Mouse (Mus musculus) kidney, embryonic 14.5 days (tissue): ENCODE measurements around the gene Ret. TPM values are rescaled to one million over a fixed set of nuclear protein-coding genes. Genes with fewer than 3 reads are reported as not detected.

ENCODE experiments used
- ATAC-seq: fragments of 200-750 bp; cut with Nextera tagmentation; 2 replicates; pipeline ENCODE4 v1.8.0; 2017; ENCODE audit warnings: moderate number of reproducible peaks, mild to moderate bottlenecking, moderate TSS enrichment, moderate library complexity; ENCODE audit not compliant: low FRiP score, low TSS enrichment
- H3K27ac ChIP-seq: fragments of 300-500 bp; sonication (generic); 2 replicates; pipeline ENCODE4 v1.5.1; 2014; ENCODE audit warnings: low read depth, mild to moderate bottlenecking, low read length, moderate library complexity, mixed read lengths
- H3K27me3 ChIP-seq: fragments of 300-500 bp; sonication (generic); 2 replicates; pipeline ENCODE4 v1.6.1; 2014; ENCODE audit warnings: mild to moderate bottlenecking, low read length; ENCODE audit not compliant: control insufficient read depth, insufficient read depth
- H3K36me3 ChIP-seq: fragments of 300-500 bp; sonication (generic); 2 replicates; pipeline ENCODE4 v1.6.1; 2014; ENCODE audit warnings: low read length, mixed read lengths; ENCODE audit not compliant: control insufficient read depth, insufficient read depth
- H3K4me1 ChIP-seq: fragments of 300-500 bp; sonication (generic); 2 replicates; pipeline ENCODE4 v1.6.1; 2014; ENCODE audit warnings: low read length, mixed read lengths; ENCODE audit not compliant: control insufficient read depth, insufficient read depth
- H3K4me2 ChIP-seq: fragments of 300-500 bp; sonication (generic); replicated peaks from 2 replicates; pipeline ENCODE4 v1.6.1; 2014; ENCODE audit warnings: low read depth, mild to moderate bottlenecking, low read length
- H3K4me3 ChIP-seq: fragments of 300-500 bp; sonication (generic); 2 replicates; pipeline ENCODE4 v1.5.1; 2014; ENCODE audit warnings: mild to moderate bottlenecking, low read length
- H3K9ac ChIP-seq: fragments of 300-500 bp; sonication (generic); 2 replicates; pipeline ENCODE4 v1.6.1; 2014; ENCODE audit warnings: low read depth, mild to moderate bottlenecking, low read length, moderate library complexity
- H3K9me3 ChIP-seq: fragments of 300-500 bp; sonication (generic); 2 replicates; pipeline ENCODE4 v1.6.1; 2016; ENCODE audit warnings: low read length; ENCODE audit not compliant: control insufficient read depth
- WGBS: fragments of 180-500 bp; shearing (Covaris S2); extraction: QIAGEN DNeasy Blood & Tissue Kit; methylation state at CpG from one replicate; pipeline ENCODE4 v1.1.7; 2014; 5-methylcytosine and 5-hydroxymethylcytosine counted together
- polyA plus RNA-seq: library from polyadenylated mRNA; unstranded; fragments of >200 nt; fragmentation: Nextera tagmentation; extraction: Ambion mirVana; gene quantifications from 2 replicates; pipeline ENCODE4 v1.2.1, GENCODE M21; 2014

The Ret gene
- polyA plus RNA-seq, 1 experiment from 2014 or later, result 20.6 TPM

GRCm38 (mm10) chr6:118165516-118165915 is 32.0 kb downstream of the Ret start:
- Histone ChIP-seq H3K9me3 (no peaks in the 10 kb centered on the region), H3K4me1 (no peaks in the 10 kb centered on the region), H3K36me3 (no peaks in the 10 kb centered on the region), H3K4me2 (no peak overlapping the region), H3K27me3 (no peaks in the 10 kb centered on the region), H3K27ac (no peak overlapping the region), H3K4me3 (no peak overlapping the region), H3K9ac (no peak overlapping the region)
- no peak for ATAC-seq
- WGBS, result 94% methylated on average over 1 of the region's 1 CpGs

GRCm38 (mm10) chr6:118164691-118165090 is 32.8 kb downstream of the Ret start:
- H3K4me3 ChIP-seq, result no peak overlapping the region
- H3K27ac ChIP-seq, result no peak overlapping the region
- no peaks in the 10 kb centered on the region for H3K9me3 ChIP-seq
- ATAC-seq, result no peak
- WGBS, result 69% methylated on average over 8 of the region's 8 CpGs
- no peak overlapping the region for H3K9ac ChIP-seq
- no peaks in the 10 kb centered on the region for H3K4me1 ChIP-seq
- H3K36me3 ChIP-seq, result no peaks in the 10 kb centered on the region
- no peaks in the 10 kb centered on the region for H3K27me3 ChIP-seq
- no peak overlapping the region for H3K4me2 ChIP-seq

GRCm38 (mm10) chr6:118163086-118163485 is 34.4 kb downstream of the Ret start:
- no peak overlapping the region for H3K9ac ChIP-seq
- H3K27me3 ChIP-seq, result no peaks in the 10 kb centered on the region
- WGBS, result 89% methylated on average over 2 of the region's 2 CpGs
- H3K27ac ChIP-seq, result no peak overlapping the region
- H3K9me3 ChIP-seq, result no peaks in the 10 kb centered on the region
- H3K4me1 ChIP-seq, result no peaks in the 10 kb centered on the region
- no peak for ATAC-seq
- H3K4me3 ChIP-seq, result no peak overlapping the region
- no peak overlapping the region for H3K4me2 ChIP-seq
- H3K36me3 ChIP-seq, result no peaks in the 10 kb centered on the region

- H3K4me2 ChIP-seq, result no peak overlapping the region
- no peaks in the 10 kb centered on the region for H3K27me3 ChIP-seq
- H3K4me1 ChIP-seq, result no peaks in the 10 kb centered on the region
- no peaks in the 10 kb centered on the region for H3K9me3 ChIP-seq
- no peaks in the 10 kb centered on the region for H3K36me3 ChIP-seq
- H3K27ac ChIP-seq, result no peak overlapping the region
- no peak overlapping the region for H3K9ac ChIP-seq
- no peak for ATAC-seq
- WGBS, result 89% methylated on average over 12 of the region's 12 CpGs
- H3K4me3 ChIP-seq, result no peak overlapping the region
Observed at GRCm38 (mm10) chr6:118162457-118163082, 34.9 kb downstream of the Ret start.

GRCm38 (mm10) chr6:118153091-118153490 is 44.4 kb downstream of the Ret start:
- Histone ChIP-seq H3K4me1 (no peaks in the 10 kb centered on the region), H3K9ac (no peak overlapping the region), H3K9me3 (no peaks in the 10 kb centered on the region), H3K27me3 (no peaks in the 10 kb centered on the region), H3K4me2 (no peak overlapping the region), H3K27ac (no peak overlapping the region), H3K36me3 (no peaks in the 10 kb centered on the region), H3K4me3 (no peak overlapping the region)
- no peak for ATAC-seq
- 86% methylated on average over 5 of the region's 5 CpGs for WGBS

GRCm38 (mm10) chr6:118150988-118151387 is 46.5 kb downstream of the Ret start:
- Histone ChIP-seq H3K36me3 (no peaks in the 10 kb centered on the region), H3K27ac (no peak overlapping the region), H3K9ac (no peak overlapping the region), H3K4me3 (no peak overlapping the region), H3K4me1 (no peaks in the 10 kb centered on the region), H3K9me3 (no peaks in the 10 kb centered on the region), H3K27me3 (no peaks in the 10 kb centered on the region), H3K4me2 (no peak overlapping the region)
- WGBS, result 79% methylated on average over 8 of the region's 8 CpGs
- ATAC-seq, result no peak

GRCm38 (mm10) chr6:118150538-118150937 is 47.0 kb downstream of the Ret start:
- H3K9ac ChIP-seq, result no peak overlapping the region
- WGBS, result 88% methylated on average over 2 of the region's 2 CpGs
- no peaks in the 10 kb centered on the region for H3K9me3 ChIP-seq
- no peak overlapping the region for H3K4me2 ChIP-seq
- H3K36me3 ChIP-seq, result no peaks in the 10 kb centered on the region
- H3K27ac ChIP-seq, result no peak overlapping the region
- H3K4me3 ChIP-seq, result no peak overlapping the region
- no peaks in the 10 kb centered on the region for H3K4me1 ChIP-seq
- H3K27me3 ChIP-seq, result no peaks in the 10 kb centered on the region
- no peak for ATAC-seq

GRCm38 (mm10) chr6:118150128-118150527 is 47.4 kb downstream of the Ret start:
- no peak for ATAC-seq
- Histone ChIP-seq H3K9ac (no peak overlapping the region), H3K36me3 (no peaks in the 10 kb centered on the region), H3K4me3 (no peak overlapping the region), H3K27ac (no peak overlapping the region), H3K4me1 (no peaks in the 10 kb centered on the region), H3K4me2 (no peak overlapping the region), H3K9me3 (no peaks in the 10 kb centered on the region), H3K27me3 (no peaks in the 10 kb centered on the region)
- whole genome bisulfite sequencing, result 87% methylated on average over 4 of the region's 4 CpGs

GRCm38 (mm10) chr6:118140961-118141360 is 56.6 kb downstream of the Ret start:
- Histone ChIP-seq H3K4me1 (0 out of 2 replicates have a peak, but pooled peaks cover 2% of the 10 kb centered on the region), H3K4me2 (no peak overlapping the region), H3K9me3 (0 out of 2 replicates have a peak, but pooled peaks cover 2% of the 10 kb centered on the region), H3K27ac (no peak overlapping the region), H3K9ac (no peak overlapping the region), H3K27me3 (no peaks in the 10 kb centered on the region), H3K36me3 (no peaks in the 10 kb centered on the region), H3K4me3 (no peak overlapping the region)
- WGBS, result 81% methylated on average over 6 of the region's 6 CpGs
- no peak for ATAC-seq
